Mouse (Mus musculus) CH12.LX (cell line): ENCODE results near the gene Rrnad1. TPM values are rescaled to one million over a fixed set of nuclear protein-coding genes. Genes with fewer than 3 reads are reported as not detected.

Experiments
- DNase-seq: peaks from one replicate; pipeline ENCODE4 v3.0.0-alpha.2; 2013; ENCODE audit errors: extremely low read depth
- H3K27ac ChIP-seq: 2 replicates; pipeline ENCODE4 v1.5.1; 2012; ENCODE audit warnings: low read depth, mild to moderate bottlenecking, control low read depth, moderate library complexity; ENCODE audit not compliant: insufficient read depth
- H3K27me3 ChIP-seq: replicated peaks from 2 replicates; pipeline ENCODE3; 2012; ENCODE audit warnings: inconsistent platforms
- H3K36me3 ChIP-seq, 2 experiments: replicated peaks in 1 of 2; 2 replicates each; pipeline versions ENCODE3 to v1.6.1; 2012; ENCODE audit warnings: inconsistent platforms in 1 of 2, low read length in 1 of 2, mild to moderate bottlenecking in 1 of 2, mixed read lengths in 1 of 2, moderate library complexity in 1 of 2; ENCODE audit not compliant: control insufficient read depth in 1 of 2, insufficient read depth in 1 of 2
- H3K4me1 ChIP-seq, 2 experiments: 2 replicates each; pipeline ENCODE4 v1.6.1; 2012; ENCODE audit warnings: inconsistent platforms in 1 of 2, moderate library complexity in 1 of 2; ENCODE audit not compliant: insufficient read depth in 2 of 2, control insufficient read depth in 1 of 2
- H3K4me2 ChIP-seq: 2 replicates; pipeline ENCODE4 v1.6.1; 2012; ENCODE audit warnings: low read depth, mild to moderate bottlenecking, control low read depth; ENCODE audit not compliant: poor library complexity, insufficient read depth, severe bottlenecking
- H3K4me3 ChIP-seq, 3 experiments: fragments of 150-350 bp in 1 of 3; sonication (generic) in 1 of 3; replicated peaks in 1 of 3; 2 replicates each; pipeline versions ENCODE3 to v1.5.1; 2011 to 2012; ENCODE audit warnings: low read depth in 2 of 3, low read length in 2 of 3, mild to moderate bottlenecking in 2 of 3, moderate library complexity in 2 of 3, control low read depth in 1 of 3, improper control_type of control experiment in 1 of 3, inconsistent platforms in 1 of 3, mixed read lengths in 1 of 3; ENCODE audit not compliant: poor library complexity in 1 of 3
- H3K79me2 ChIP-seq: replicated peaks from 2 replicates; pipeline ENCODE4 v1.6.1; 2012; ENCODE audit warnings: mild to moderate bottlenecking, moderate library complexity; ENCODE audit not compliant: control insufficient read depth, poor library complexity, insufficient read depth, severe bottlenecking; ENCODE audit errors: extremely low read depth
- H3K9ac ChIP-seq: 2 replicates; pipeline ENCODE4 v1.6.1; 2012; ENCODE audit warnings: low read depth, mild to moderate bottlenecking, control low read depth, moderate library complexity; ENCODE audit not compliant: insufficient read depth
- H3K9me3 ChIP-seq: replicated peaks from 2 replicates; pipeline ENCODE3; 2012; ENCODE audit warnings: low read length, inconsistent platforms, mixed read lengths
- CHD1 ChIP-seq: IDR thresholded peaks from 2 replicates; pipeline ENCODE4 v1.6.1; 2012; ENCODE audit warnings: low read depth, low read length, improper control_type of control experiment, inconsistent platforms
- CTCF ChIP-seq, 2 experiments: IDR thresholded peaks in 1 of 2; conservative IDR thresholded peaks in 1 of 2; 2 replicates each; pipeline ENCODE4 v1.5.1; 2011 to 2012; ENCODE audit warnings: low read depth in 2 of 2, low read length in 2 of 2, improper control_type of control experiment in 1 of 2, inconsistent platforms in 1 of 2, mild to moderate bottlenecking in 1 of 2, moderate library complexity in 1 of 2
- ELF1 ChIP-seq: IDR thresholded peaks from 2 replicates; pipeline ENCODE4 v1.6.1; 2014; ENCODE audit warnings: low read depth, mild to moderate bottlenecking, inconsistent platforms, low read length, improper control_type of control experiment
- EP300 ChIP-seq: IDR thresholded peaks from 2 replicates; pipeline ENCODE4 v1.6.1; 2011; ENCODE audit warnings: low read length, improper control_type of control experiment
- GABPA ChIP-seq: IDR thresholded peaks from 2 replicates; pipeline ENCODE4 v1.6.1; 2012; ENCODE audit warnings: low read depth, low read length, improper control_type of control experiment, inconsistent platforms; ENCODE audit not compliant: insufficient replicate concordance
- HCFC1 ChIP-seq: IDR thresholded peaks from 2 replicates; pipeline ENCODE4 v1.6.1; 2012; ENCODE audit warnings: low read depth, mild to moderate bottlenecking, inconsistent platforms, low read length, improper control_type of control experiment
- JUN ChIP-seq: IDR thresholded peaks from 2 replicates; pipeline ENCODE4 v1.6.1; 2011; ENCODE audit warnings: low read depth, mild to moderate bottlenecking, low read length, improper control_type of control experiment, moderate library complexity; ENCODE audit not compliant: insufficient read depth
- KAT2A ChIP-seq: IDR thresholded peaks from 2 replicates; pipeline ENCODE4 v1.6.1; 2012; ENCODE audit warnings: low read length, improper control_type of control experiment, inconsistent platforms; ENCODE audit not compliant: insufficient replicate concordance
- MAFK ChIP-seq: IDR thresholded peaks from 2 replicates; pipeline ENCODE4 v1.6.1; 2011; ENCODE audit warnings: low read length, improper control_type of control experiment; ENCODE audit not compliant: insufficient replicate concordance
- MAX ChIP-seq: IDR thresholded peaks from 2 replicates; pipeline ENCODE4 v1.6.1; 2011; ENCODE audit warnings: low read length, improper control_type of control experiment
- MAZ ChIP-seq: IDR thresholded peaks from 2 replicates; pipeline ENCODE4 v1.6.1; 2012; ENCODE audit warnings: low read depth, mild to moderate bottlenecking, inconsistent platforms, low read length, improper control_type of control experiment, moderate library complexity
- NRF1 ChIP-seq: IDR thresholded peaks from 2 replicates; pipeline ENCODE4 v1.6.1; 2014; ENCODE audit warnings: low read depth, mild to moderate bottlenecking, inconsistent platforms, low read length, improper control_type of control experiment, moderate library complexity
- PAX5 ChIP-seq: IDR thresholded peaks from 2 replicates; pipeline ENCODE4 v1.6.1; 2012; ENCODE audit warnings: low read length, inconsistent platforms, mixed read lengths
- RCOR1 ChIP-seq: conservative IDR thresholded peaks from 2 replicates; pipeline ENCODE4 v1.6.1; 2012; ENCODE audit warnings: low read depth, mild to moderate bottlenecking, inconsistent platforms, low read length, improper control_type of control experiment
- SIN3A ChIP-seq: IDR thresholded peaks from 2 replicates; pipeline ENCODE4 v1.6.1; 2012; ENCODE audit warnings: low read length, improper control_type of control experiment, inconsistent platforms
- TBP ChIP-seq: conservative IDR thresholded peaks from 2 replicates; pipeline ENCODE4 v1.6.1; 2011; ENCODE audit warnings: low read depth, low read length, improper control_type of control experiment
- UBTF ChIP-seq: IDR thresholded peaks from 2 replicates; pipeline ENCODE4 v1.6.1; 2012; ENCODE audit warnings: low read depth, mild to moderate bottlenecking, inconsistent platforms, low read length, improper control_type of control experiment, moderate library complexity
- USF1 ChIP-seq: IDR thresholded peaks from 2 replicates; pipeline ENCODE4 v1.6.1; 2014; ENCODE audit warnings: low read depth, mild to moderate bottlenecking, inconsistent platforms, low read length, improper control_type of control experiment
- ZKSCAN1 ChIP-seq: IDR thresholded peaks from 2 replicates; pipeline ENCODE4 v1.6.1; 2012; ENCODE audit warnings: low read depth, inconsistent platforms, low read length, improper control_type of control experiment, borderline replicate concordance
- ZNF384 ChIP-seq: IDR thresholded peaks from 2 replicates; pipeline ENCODE4 v1.6.1; 2012; ENCODE audit warnings: low read depth, low read length, improper control_type of control experiment, inconsistent platforms
- dilution Hi-C: fragments of 300-500 bp; cut with MboI; formaldehyde crosslinking; loops from 2 replicates; pipeline ENCODE4 v1.14.3; 2020; ENCODE audit warnings: low sequenced_read_pairs; ENCODE audit not compliant: extremely low pct_unique_long_range_greater_than_20kb, extremely low pct_ligation_motif_present
- in situ Hi-C: fragments of 300-500 bp; cut with MboI; formaldehyde crosslinking; loops from 3 replicates; pipeline ENCODE4 v1.14.3; 2019; ENCODE audit warnings: low sequenced_read_pairs, low pct_ligation_motif_present, low pct_unique_long_range_greater_than_20kb, mixed read lengths
- polyA plus RNA-seq: library from polyadenylated mRNA; unstranded; fragments of >175 nt; gene quantifications from 2 replicates; pipeline ENCODE4 v1.2.1, GENCODE M21; 2012; ENCODE audit warnings: low read depth; ENCODE audit not compliant: insufficient read length
- total RNA-seq, 2 experiments: library from RNA; depleted of rRNA; stranded (reverse); fragments of 300-350 nt in 1 of 2; fragments of >200 nt in 1 of 2; gene quantifications; 2 replicates each; pipeline ENCODE4 v1.2.3; 2012 to 2014

Rrnad1 gene
- total and polyA plus RNA-seq, 3 experiments: 8.0 to 12.5 (median 11.4) TPM

DNA sequence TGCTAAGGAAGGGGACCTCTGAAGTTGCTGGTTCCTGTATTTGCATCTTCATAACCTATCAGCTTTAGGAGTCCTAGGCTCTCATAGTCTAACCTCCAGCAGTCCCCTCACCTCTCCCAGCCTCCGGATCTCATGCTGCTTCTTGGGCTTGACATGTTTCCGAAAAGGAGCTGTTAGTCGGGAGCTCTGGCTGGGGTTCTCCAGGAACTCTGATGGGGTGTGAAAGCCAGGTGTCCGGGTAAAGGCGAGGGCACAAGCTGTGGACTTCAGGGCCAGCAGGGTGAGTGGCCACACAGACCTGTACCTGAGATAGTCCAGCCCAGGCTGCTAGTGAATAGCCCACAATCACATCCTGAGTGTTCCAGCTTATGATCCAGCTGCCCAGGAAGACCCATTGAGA lies 3.1 kb downstream of the Rrnad1 start:
- dilution Hi-C loops (no loop called here), in situ Hi-C loops (no loop called here)
- peaks cover 37% of the 10 kb centered on the region for H3K79me2 ChIP-seq
- H3K4me2 ChIP-seq: no peak overlapping the region
- no peaks in the 10 kb centered on the region for H3K9me3 ChIP-seq
- H3K36me3 ChIP-seq: peaks cover 54 to 68% of the 10 kb centered on the region in 2 experiments
- H3K27ac ChIP-seq: no peak overlapping the region
- peaks cover 6 to 22% of the 10 kb centered on the region in 2 experiments for H3K4me1 ChIP-seq
- H3K27me3 ChIP-seq: no peaks in the 10 kb centered on the region
- DNase-seq: no peak
- no peak overlapping the region for H3K4me3 ChIP-seq
- TF ChIP-seq CHD1 (no peak), MAZ (no peak), RCOR1 (no peak), PAX5 (no peak), ZKSCAN1 (no peak), USF1 (no peak), GABPA (no peak), NRF1 (no peak), MAX (no peak)
- H3K9ac ChIP-seq: no peak overlapping the region

DNA sequence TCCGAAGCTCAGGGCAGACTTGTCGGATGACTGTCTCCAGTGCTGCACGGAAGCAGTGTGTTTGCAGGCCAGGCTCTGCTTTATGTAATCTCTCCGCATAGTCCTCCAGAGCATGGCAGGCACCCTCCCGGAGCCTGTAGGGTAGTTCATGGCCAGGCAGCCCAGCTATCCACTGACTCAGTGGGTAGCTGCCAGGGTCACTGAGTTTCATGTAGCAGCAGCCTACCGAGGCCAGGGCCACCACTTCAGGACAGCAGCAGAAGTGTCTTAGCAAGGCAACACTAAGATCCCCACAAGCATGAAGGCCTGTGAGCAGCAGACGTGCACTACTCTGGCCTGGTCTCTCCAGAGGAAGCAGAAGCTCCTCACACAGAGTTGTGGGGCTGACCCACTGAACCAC lies 5.5 kb downstream of the Rrnad1 start:
- Histone ChIP-seq H3K4me2 (no peak overlapping the region), H3K36me3 (peaks cover 57 to 68% of the 10 kb centered on the region in 2 experiments), H3K79me2 (peaks cover 27% of the 10 kb centered on the region), H3K9ac (no peak overlapping the region), H3K4me1 (peaks cover 0 to 21% of the 10 kb centered on the region in 2 experiments; a peak in 2 of 4 replicates), H3K27ac (no peak overlapping the region), H3K4me3 (no peak overlapping the region), H3K9me3 (no peaks in the 10 kb centered on the region), H3K27me3 (no peaks in the 10 kb centered on the region)
- dilution Hi-C loops (no loop called here), in situ Hi-C loops (no loop called here)
- no peak for DNase-seq
- TF ChIP-seq EP300: no peak
- TF ChIP-seq TBP: no peak
- TF ChIP-seq JUN: no peak
- no peak for TF ChIP-seq ELF1
- no peak for TF ChIP-seq MAFK
- no peak for TF ChIP-seq KAT2A
- TF ChIP-seq UBTF: no peak
- TF ChIP-seq ZNF384: no peak
- no peak for TF ChIP-seq USF1
- no peak for TF ChIP-seq HCFC1
- no peak for TF ChIP-seq CTCF (conservative IDR thresholded peaks at IDR 0.05 in 1 of 2, IDR thresholded peaks at IDR 0.05 in 1 of 2; ENCODE audit: low read depth in 2 of 2, low read length in 2 of 2)
- TF ChIP-seq RCOR1: no peak
- no peak for TF ChIP-seq SIN3A
